Mouse (Mus musculus): ENCODE measurements around the gene Ifrd2. TPM values are rescaled to one million over a fixed set of nuclear protein-coding genes. Genes with fewer than 3 reads are reported as not detected.
A peak's percentile ranks its signal among the peaks of the same experiment; 100 is the strongest.
"Not testable (repeated sequence)": the region's sequence is repeated elsewhere in the genome, so short reads cannot be mapped to it uniquely, and the experiment has no call there.

Gene Ifrd2
- polyA plus RNA-seq, 1 experiment from 2014 or later: 39.3 TPM

DNA sequence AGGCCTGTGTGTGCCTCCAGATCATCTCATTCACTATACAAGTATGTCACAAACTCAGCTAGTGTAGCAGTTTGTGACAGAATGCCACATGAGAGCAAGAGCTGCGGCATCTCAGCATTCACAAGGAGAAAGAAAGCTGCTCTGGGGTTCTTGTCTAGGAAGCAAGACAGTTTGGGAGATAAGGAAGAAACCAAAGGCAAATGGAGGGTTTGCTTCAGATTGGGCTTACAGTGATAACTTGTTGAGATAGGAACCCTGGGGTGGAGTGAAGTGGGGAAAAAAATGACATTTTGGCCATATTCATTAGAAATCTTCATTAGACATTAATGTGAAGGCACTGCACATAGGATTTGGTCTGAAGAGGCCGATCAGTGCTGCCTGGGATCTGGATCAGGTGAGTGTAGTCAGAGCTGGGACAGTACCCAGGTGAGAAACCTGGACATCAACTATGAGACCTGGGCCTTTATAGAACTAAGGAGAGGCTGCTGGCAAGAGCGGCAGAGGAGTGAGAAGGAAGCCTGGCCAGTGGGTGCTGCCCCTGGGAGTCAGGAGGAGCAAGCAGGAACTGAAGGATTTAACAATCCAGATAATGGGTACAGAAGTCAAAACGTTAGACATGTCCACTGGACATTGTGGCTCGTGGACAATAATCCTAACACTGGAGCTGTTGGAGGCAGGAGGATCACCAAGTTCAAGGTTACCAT lies 34.6 kb upstream of the Ifrd2 start:
- peak overlapping the region; percentile 78 for H3K9ac ChIP-seq
- H3K27me3 ChIP-seq: 0 out of 2 replicates have a peak, but pooled peaks cover 7% of the 10 kb centered on the region
- no peak for ATAC-seq (ENCODE audit: insufficient number of reproducible peaks, insufficient read depth, low FRiP score, low TSS enrichment, low read depth)
- no peaks in the 10 kb centered on the region for H3K9me3 ChIP-seq
- peak overlapping the region; percentile 66 for H3K4me3 ChIP-seq
- peaks cover 13% of the 10 kb centered on the region for H3K36me3 ChIP-seq
- H3K4me2 ChIP-seq: peak overlapping the region; percentile 96
- no peak overlapping the region for H3K27ac ChIP-seq
- H3K4me1 ChIP-seq: peaks cover 57% of the 10 kb centered on the region
- 79% methylated on average over 5 of the region's 5 CpGs for WGBS

DNA sequence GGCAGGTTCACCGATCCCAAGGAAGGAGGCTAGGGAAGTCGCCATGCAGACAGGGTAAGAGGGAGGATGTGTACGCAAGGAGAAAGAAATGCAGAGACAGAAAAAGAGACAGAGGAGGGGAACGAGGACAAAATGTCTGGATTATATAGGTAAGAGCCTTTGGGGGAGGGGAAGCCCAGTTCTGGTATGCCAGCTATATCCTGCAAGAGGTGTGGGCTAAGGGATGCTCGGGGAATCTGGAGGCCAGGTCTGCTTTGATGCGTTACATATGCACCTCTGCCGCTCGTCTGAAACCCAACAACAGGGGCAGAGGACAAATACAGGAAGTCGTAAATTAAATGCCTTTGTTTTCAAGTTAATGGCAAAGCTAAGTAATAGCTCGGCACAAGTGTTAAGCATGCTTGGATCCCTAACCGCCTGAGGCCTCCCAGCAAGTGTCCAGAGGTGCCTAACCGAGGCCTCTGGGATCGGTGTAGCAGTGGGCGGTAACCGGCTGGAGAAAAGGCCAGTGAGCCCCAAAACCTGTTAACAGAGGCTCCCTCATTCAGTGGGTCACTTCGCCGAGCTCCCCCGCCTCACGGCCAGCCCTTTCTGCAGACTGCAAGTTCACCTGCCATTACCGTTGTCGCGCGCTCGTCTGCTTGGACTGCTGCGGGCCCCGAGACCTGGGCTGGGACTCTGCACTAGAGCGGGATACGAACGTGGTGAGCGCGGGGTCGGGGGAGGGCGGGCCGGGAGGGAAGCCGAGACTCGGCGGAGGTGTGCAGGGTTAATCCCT lies 33.7 kb upstream of the Ifrd2 start:
- H3K9ac ChIP-seq: peak overlapping the region; percentile 78
- H3K27me3 ChIP-seq: 0 out of 2 replicates have a peak, but pooled peaks cover 7% of the 10 kb centered on the region
- H3K4me3 ChIP-seq: peak overlapping the region; percentile 66
- H3K27ac ChIP-seq: peak overlapping the region; percentile 95
- peaks cover 22% of the 10 kb centered on the region for H3K36me3 ChIP-seq
- H3K9me3 ChIP-seq: no peaks in the 10 kb centered on the region
- ATAC-seq (ENCODE audit: insufficient number of reproducible peaks, insufficient read depth, low FRiP score, low TSS enrichment, low read depth): peak; percentile 45
- H3K4me1 ChIP-seq: peaks cover 57% of the 10 kb centered on the region
- WGBS: 5% methylated on average over 37 of the region's 37 CpGs
- peak overlapping the region; percentile 96 for H3K4me2 ChIP-seq

GRCm38 (mm10) chr9:107554319-107554825 lies 33.1 kb upstream of the Ifrd2 start:
- WGBS: 0% methylated on average over 53 of the region's 53 CpGs
- Histone ChIP-seq H3K4me3 (peak overlapping the region; percentile 66), H3K27me3 (0 out of 2 replicates have a peak, but pooled peaks cover 7% of the 10 kb centered on the region), H3K9me3 (no peaks in the 10 kb centered on the region), H3K36me3 (peaks cover 28% of the 10 kb centered on the region), H3K4me1 (peaks cover 57% of the 10 kb centered on the region), H3K27ac (peak overlapping the region; percentile 95), H3K9ac (peak overlapping the region; percentile 86), H3K4me2 (peak overlapping the region; percentile 96)
- ATAC-seq (ENCODE audit: insufficient number of reproducible peaks, insufficient read depth, low FRiP score, low TSS enrichment, low read depth): peak; percentile 85

DNA sequence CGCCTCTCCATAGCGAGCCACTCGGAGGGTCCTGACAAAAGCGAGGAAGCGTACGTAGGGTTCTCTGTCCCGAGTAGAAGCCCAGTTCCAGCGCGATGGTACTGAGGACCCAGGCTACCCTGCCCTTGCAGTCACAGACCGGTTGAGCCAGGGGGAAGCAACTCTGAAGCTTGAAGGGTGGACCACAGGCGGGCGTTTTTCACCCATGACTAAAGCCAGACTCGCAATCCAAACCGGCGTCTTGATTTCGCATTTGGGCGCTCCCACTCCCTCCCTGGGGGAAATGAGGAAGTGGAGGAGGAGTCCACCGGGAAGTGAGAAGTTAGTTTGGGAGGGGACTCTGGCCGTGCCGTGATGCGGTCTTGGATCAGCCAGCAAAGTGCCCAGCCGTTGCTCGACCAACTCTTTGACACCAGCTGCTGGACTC lies 32.4 kb upstream of the Ifrd2 start:
- WGBS: under 1% methylated on average over 23 of the region's 23 CpGs

DNA sequence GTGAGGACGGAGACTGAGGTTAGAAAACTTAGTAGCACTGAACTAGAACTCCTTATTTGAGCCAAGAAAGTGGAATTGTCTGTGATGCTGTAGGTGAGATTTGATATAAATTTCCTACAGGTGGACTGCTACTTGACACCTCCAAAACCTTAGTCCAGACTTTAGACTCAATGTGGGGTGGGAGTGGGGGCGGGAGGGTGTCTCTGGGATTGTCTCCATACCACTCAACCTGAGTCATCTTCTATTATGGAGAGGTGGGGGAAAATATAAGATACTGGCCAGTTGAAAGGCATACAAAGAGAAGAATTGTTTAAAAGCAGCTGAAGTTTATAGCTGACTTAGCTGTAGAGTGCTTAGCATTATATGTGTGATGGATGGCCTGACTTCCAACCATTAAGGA lies 31.7 kb upstream of the Ifrd2 start:
- Histone ChIP-seq H3K9me3 (no peaks in the 10 kb centered on the region), H3K9ac (peak overlapping the region; percentile 86), H3K27me3 (0 out of 2 replicates have a peak, but pooled peaks cover 1% of the 10 kb centered on the region), H3K27ac (peak overlapping the region; percentile 95), H3K36me3 (peaks cover 41% of the 10 kb centered on the region), H3K4me1 (peaks cover 52% of the 10 kb centered on the region), H3K4me3 (peak overlapping the region; percentile 66), H3K4me2 (peak overlapping the region; percentile 96)
- ATAC-seq (ENCODE audit: insufficient number of reproducible peaks, insufficient read depth, low FRiP score, low TSS enrichment, low read depth): no peak
- 36% methylated on average over 2 of the region's 2 CpGs for WGBS

More for the DNA sequence above, 32.4 kb upstream of the Ifrd2 start:
- Histone ChIP-seq H3K4me2 (peak overlapping the region; percentile 96), H3K4me3 (peak overlapping the region; percentile 66), H3K36me3 (peaks cover 35% of the 10 kb centered on the region), H3K27me3 (0 out of 2 replicates have a peak, but pooled peaks cover 7% of the 10 kb centered on the region), H3K9ac (peak overlapping the region; percentile 86), H3K9me3 (no peaks in the 10 kb centered on the region), H3K27ac (peak overlapping the region; percentile 95), H3K4me1 (peaks cover 57% of the 10 kb centered on the region)
- ATAC-seq (ENCODE audit: insufficient number of reproducible peaks, insufficient read depth, low FRiP score, low TSS enrichment, low read depth): peak; percentile 16; the same call in 1 of the 2 replicates

DNA sequence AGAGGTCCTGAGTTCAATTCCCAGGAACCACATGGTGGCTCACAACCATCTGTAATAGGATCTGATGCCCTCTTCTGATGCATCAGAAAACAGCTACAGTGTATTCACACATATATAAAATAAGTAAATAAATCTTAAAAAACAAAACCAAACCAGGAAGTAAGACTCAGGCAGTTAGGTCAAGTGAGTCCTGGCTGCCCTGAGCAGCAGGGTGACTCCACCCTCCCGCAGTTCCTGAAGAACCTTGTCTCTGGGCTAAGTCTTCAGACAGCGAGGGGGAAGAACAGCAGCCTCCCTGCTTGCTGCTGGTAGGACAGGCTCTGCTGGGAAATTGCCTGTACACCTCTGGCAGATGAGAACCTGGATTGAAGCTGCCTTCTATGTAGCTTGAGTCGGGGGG lies 31.1 kb upstream of the Ifrd2 start:
- peak overlapping the region; percentile 86; the same call in 1 of the 2 replicates for H3K9ac ChIP-seq
- H3K27me3 ChIP-seq: no peaks in the 10 kb centered on the region
- H3K27ac ChIP-seq: no peak overlapping the region
- peaks cover 46% of the 10 kb centered on the region for H3K4me1 ChIP-seq
- ATAC-seq (ENCODE audit: insufficient number of reproducible peaks, insufficient read depth, low FRiP score, low TSS enrichment, low read depth): no peak
- H3K9me3 ChIP-seq: no peaks in the 10 kb centered on the region
- peak overlapping the region; percentile 66 for H3K4me3 ChIP-seq
- 71% methylated on average over 3 of the region's 3 CpGs for WGBS
- H3K4me2 ChIP-seq: peak overlapping the region; percentile 96
- H3K36me3 ChIP-seq: peaks cover 48% of the 10 kb centered on the region

- H3K9ac ChIP-seq: peak within 1 kb of the TSS; percentile 87
- peak within 1 kb of the TSS; percentile 51; the same call in 1 of the 2 replicates for H3K27ac ChIP-seq
- peak within 1 kb of the TSS; percentile 83 for H3K4me2 ChIP-seq
- peaks cover 42% of the 10 kb centered on the region for H3K4me1 ChIP-seq
- WGBS: 0% methylated on average over 44 of the region's 46 CpGs
- ATAC-seq (ENCODE audit: insufficient number of reproducible peaks, insufficient read depth, low FRiP score, low TSS enrichment, low read depth): peak; percentile 87
- H3K4me3 ChIP-seq: peak within 1 kb of the TSS; percentile 91
- H3K9me3 ChIP-seq: no peaks in the 10 kb centered on the region
- H3K36me3 ChIP-seq: peaks cover 59% of the 10 kb centered on the region
- no peaks in the 10 kb centered on the region for H3K27me3 ChIP-seq
These were observed 24.3 kb upstream of the Ifrd2 start, which contains the start of gene Tusc2 for GRCm38 (mm10) chr9:107563029-107563581. TSS of gene Tusc2 (plus strand) at chr9:107563255.

DNA sequence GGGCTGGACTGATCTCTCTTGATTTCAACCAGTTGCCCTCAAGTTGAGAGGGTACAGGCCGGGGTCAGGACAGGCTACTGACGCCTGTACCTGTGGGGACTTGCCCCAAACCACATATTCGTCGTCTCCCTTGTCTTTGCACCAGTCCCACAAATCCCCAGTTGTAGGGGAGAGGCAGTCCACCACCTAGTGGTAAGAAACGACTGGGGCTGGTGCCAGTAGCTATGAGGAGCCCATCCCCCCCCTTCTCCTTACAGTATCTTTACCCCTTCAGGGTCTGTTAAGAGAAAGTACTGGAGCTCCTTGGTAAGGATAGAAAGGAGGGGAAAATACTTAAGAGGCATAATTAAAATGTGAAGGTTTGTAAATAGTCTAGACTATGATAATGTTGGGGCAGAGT lies 21.9 kb upstream of the Ifrd2 start:
- WGBS: 47% methylated on average over 5 of the region's 5 CpGs
- not testable (repeated sequence) for ATAC-seq (ENCODE audit: insufficient number of reproducible peaks, insufficient read depth, low FRiP score, low TSS enrichment, low read depth); H3K9me3 ChIP-seq; H3K4me3 ChIP-seq; H3K27me3 ChIP-seq; H3K9ac ChIP-seq
- Histone ChIP-seq H3K27ac (0 out of 2 replicates have a peak overlapping the region, but pooled peaks have one; percentile 18), H3K4me2 (peak overlapping the region; percentile 19; the same call in 1 of the 2 replicates), H3K36me3 (peaks cover 37% of the 10 kb centered on the region), H3K4me1 (peaks cover 50% of the 10 kb centered on the region)

DNA sequence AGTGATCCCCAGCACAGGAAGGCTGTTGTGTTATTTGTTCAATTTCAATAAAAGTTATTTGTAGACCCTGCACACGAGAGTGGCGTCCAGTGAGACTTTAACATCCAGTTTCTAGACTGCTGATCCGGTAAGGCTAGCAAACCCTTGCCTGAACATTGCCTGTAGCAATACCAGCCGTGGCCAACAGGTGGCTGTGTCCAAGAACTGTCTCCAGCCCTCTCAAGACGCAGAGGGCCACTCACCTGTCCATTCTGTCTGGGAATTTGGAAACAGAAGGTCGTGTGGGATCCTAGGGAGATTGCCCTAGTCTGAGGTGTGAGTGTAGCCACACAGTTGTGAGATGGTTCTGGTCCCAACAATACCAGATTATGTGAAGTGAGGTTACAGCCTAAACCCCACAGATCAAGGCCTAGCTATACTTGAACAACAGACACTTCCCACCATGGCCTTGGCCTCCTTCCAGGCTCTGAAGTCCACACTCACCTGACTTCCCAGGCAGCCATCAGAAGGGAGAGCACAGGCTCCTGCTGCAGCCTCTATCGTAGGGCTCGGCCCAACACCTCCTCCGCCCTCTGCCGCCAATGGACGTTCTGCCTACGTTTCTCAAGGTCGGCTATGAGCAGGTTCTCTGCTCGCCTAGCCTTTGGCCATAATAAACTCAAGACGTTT lies 21.3 kb upstream of the Ifrd2 start:
- WGBS: 55% methylated on average over 15 of the region's 15 CpGs
- H3K27ac ChIP-seq: peak overlapping the region; percentile 91; the same call in 1 of the 2 replicates

DNA sequence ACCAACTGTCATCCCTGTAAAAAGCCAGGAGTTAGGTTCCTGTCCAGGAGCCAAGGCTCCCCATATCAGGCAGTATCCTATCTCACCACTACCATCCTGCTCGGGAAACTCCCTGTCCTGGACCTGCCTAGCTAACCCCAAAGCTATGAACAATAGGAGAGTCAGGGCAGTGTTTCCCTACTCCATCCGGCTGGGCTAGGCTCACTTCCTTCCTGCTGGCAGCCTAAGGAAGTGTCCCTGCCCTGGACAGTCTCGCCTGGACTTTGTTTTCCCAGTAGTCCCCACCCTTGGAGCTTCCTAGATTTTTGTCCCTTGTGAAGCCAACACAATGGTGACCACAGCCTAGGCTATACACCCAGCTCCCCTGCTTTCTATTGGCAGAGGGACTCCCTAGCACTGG lies 20.6 kb upstream of the Ifrd2 start:
- peak overlapping the region; percentile 91 for H3K27ac ChIP-seq
- H3K9me3 ChIP-seq: no peaks in the 10 kb centered on the region
- peak overlapping the region; percentile 88; the same call in 1 of the 2 replicates for H3K4me2 ChIP-seq
- H3K36me3 ChIP-seq: peaks cover 37% of the 10 kb centered on the region
- H3K4me3 ChIP-seq: peak overlapping the region; percentile 83; the same call in 1 of the 2 replicates
- no peaks in the 10 kb centered on the region for H3K27me3 ChIP-seq
- WGBS: 57% methylated on average over 3 of the region's 3 CpGs
- no peak overlapping the region; the same call in 1 of the 2 replicates for H3K9ac ChIP-seq
- peaks cover 63% of the 10 kb centered on the region for H3K4me1 ChIP-seq
- no peak for ATAC-seq (ENCODE audit: insufficient number of reproducible peaks, insufficient read depth, low FRiP score, low TSS enrichment, low read depth)

More for the DNA sequence above, 21.3 kb upstream of the Ifrd2 start:
- peak overlapping the region; percentile 21 for H3K4me2 ChIP-seq
- ATAC-seq (ENCODE audit: insufficient number of reproducible peaks, insufficient read depth, low FRiP score, low TSS enrichment, low read depth): no peak
- H3K9me3 ChIP-seq: no peaks in the 10 kb centered on the region
- H3K9ac ChIP-seq: no peak overlapping the region
- H3K36me3 ChIP-seq: peaks cover 37% of the 10 kb centered on the region
- peak overlapping the region; percentile 2; the same call in 1 of the 2 replicates for H3K4me3 ChIP-seq
- peaks cover 57% of the 10 kb centered on the region for H3K4me1 ChIP-seq
- no peaks in the 10 kb centered on the region for H3K27me3 ChIP-seq
